Mouse (Mus musculus): ENCODE results near the gene Cc2d2b. TPM values are rescaled to one million over a fixed set of nuclear protein-coding genes. Genes with fewer than 3 reads are reported as not detected.

Gene Cc2d2b
- polyA plus RNA-seq, 1 experiment from 2014 or later = 0.26 TPM

GRCm38 (mm10) chr19:40736680-40737512 is 11.7 kb upstream of the Cc2d2b start:
- peak; percentile 94 for ATAC-seq (ENCODE audit: low FRiP score, low TSS enrichment)
- 14% methylated on average over 17 of the region's 17 CpGs for WGBS

DNA sequence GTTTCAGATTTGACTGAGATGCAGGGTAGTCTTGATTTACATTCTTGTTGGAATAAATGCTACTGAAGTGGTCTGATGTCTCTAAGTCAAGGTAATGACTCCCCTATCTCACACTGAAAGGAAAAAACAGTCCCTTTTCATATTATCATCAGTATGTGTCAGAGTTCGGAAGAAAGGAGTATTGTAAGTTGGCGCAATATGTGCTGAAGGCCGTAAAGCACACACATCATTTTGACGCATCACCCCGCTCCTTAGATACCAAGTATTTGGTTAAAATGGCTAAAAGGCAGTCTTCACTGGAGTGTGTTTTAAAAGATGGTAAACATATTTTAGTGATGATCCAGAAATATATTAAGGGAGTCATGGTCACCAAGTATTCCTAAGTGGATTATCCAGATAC is 10.9 kb upstream of the Cc2d2b start:
- Histone ChIP-seq H3K27ac (replicated peaks; ENCODE audit: low read depth, low read length) (peak overlapping the region; percentile 84), H3K4me3 (replicated peaks; ENCODE audit: low read depth, low read length) (no peak overlapping the region), H3K9me3 (ENCODE audit: control insufficient read depth, low read length) (no peaks in the 10 kb centered on the region), H3K4me2 (ENCODE audit: low read length) (peak overlapping the region; percentile 45), H3K4me1 (ENCODE audit: control insufficient read depth, insufficient read depth, low read length) (peaks cover 7% of the 10 kb centered on the region), H3K36me3 (ENCODE audit: control insufficient read depth, insufficient read depth, low read length) (no peaks in the 10 kb centered on the region), H3K9ac (replicated peaks; ENCODE audit: low read length) (no peak overlapping the region; the same call in 1 of the 2 replicates), H3K27me3 (ENCODE audit: control insufficient read depth, insufficient read depth, low read length) (no peaks in the 10 kb centered on the region)
- 74% methylated on average over 5 of the region's 5 CpGs for WGBS
- ATAC-seq (ENCODE audit: low FRiP score, low TSS enrichment) = no peak
- DNase-seq = peak; percentile 45

More at GRCm38 (mm10) chr19:40736680-40737512, 11.7 kb upstream of the Cc2d2b start:
- H3K27me3 ChIP-seq (ENCODE audit: control insufficient read depth, insufficient read depth, low read length) = no peaks in the 10 kb centered on the region
- peak overlapping the region; percentile 45 for H3K4me2 ChIP-seq (ENCODE audit: low read length)
- peak; percentile 94 for DNase-seq
- 0 out of 2 replicates have a peak overlapping the region, but pooled peaks have one; percentile 10 for H3K4me3 ChIP-seq (replicated peaks; ENCODE audit: low read depth, low read length)
- no peaks in the 10 kb centered on the region for H3K9me3 ChIP-seq (ENCODE audit: control insufficient read depth, low read length)
- peaks cover 7% of the 10 kb centered on the region for H3K4me1 ChIP-seq (ENCODE audit: control insufficient read depth, insufficient read depth, low read length)
- no peak overlapping the region; the same call in 1 of the 2 replicates for H3K9ac ChIP-seq (replicated peaks; ENCODE audit: low read length)
- H3K36me3 ChIP-seq (ENCODE audit: control insufficient read depth, insufficient read depth, low read length) = no peaks in the 10 kb centered on the region
- peak overlapping the region; percentile 84 for H3K27ac ChIP-seq (replicated peaks; ENCODE audit: low read depth, low read length)

GRCm38 (mm10) chr19:40738683-40739324 is 9.7 kb upstream of the Cc2d2b start:
- no peak overlapping the region for H3K9ac ChIP-seq (replicated peaks; ENCODE audit: low read length)
- H3K9me3 ChIP-seq (ENCODE audit: control insufficient read depth, low read length) = no peaks in the 10 kb centered on the region
- ATAC-seq (ENCODE audit: low FRiP score, low TSS enrichment) (no peak), DNase-seq (no peak)
- peaks cover 7% of the 10 kb centered on the region for H3K4me1 ChIP-seq (ENCODE audit: control insufficient read depth, insufficient read depth, low read length)
- no peak overlapping the region for H3K27ac ChIP-seq (replicated peaks; ENCODE audit: low read depth, low read length)
- no peaks in the 10 kb centered on the region for H3K36me3 ChIP-seq (ENCODE audit: control insufficient read depth, insufficient read depth, low read length)
- 92% methylated on average over 13 of the region's 13 CpGs for WGBS
- H3K27me3 ChIP-seq (ENCODE audit: control insufficient read depth, insufficient read depth, low read length) = no peaks in the 10 kb centered on the region
- no peak overlapping the region for H3K4me2 ChIP-seq (ENCODE audit: low read length)
- no peak overlapping the region for H3K4me3 ChIP-seq (replicated peaks; ENCODE audit: low read depth, low read length)

DNA sequence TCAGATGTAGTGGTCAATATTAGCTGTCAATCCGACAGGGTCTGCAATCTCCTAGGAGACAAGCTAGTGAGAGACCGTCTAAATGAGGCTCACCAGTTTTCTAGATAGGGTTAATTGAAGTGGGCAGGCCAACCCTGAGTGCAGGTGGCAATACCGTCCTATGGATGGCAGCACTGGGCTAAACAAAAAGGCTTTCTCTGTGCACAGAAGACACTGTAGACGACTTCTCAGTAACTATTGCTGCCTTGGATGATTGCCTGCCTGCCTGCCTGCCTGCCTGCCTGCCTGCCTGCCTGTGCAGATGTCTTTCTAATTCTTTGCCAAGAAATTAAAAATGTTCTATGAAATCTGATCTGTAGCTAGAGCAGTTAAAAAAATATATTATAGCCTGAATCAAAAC is 1.9 kb upstream of the Cc2d2b start:
- H3K4me1 ChIP-seq (ENCODE audit: control insufficient read depth, insufficient read depth, low read length) = no peaks in the 10 kb centered on the region
- no peaks in the 10 kb centered on the region for H3K9me3 ChIP-seq (ENCODE audit: control insufficient read depth, low read length)
- DNase-seq (no peak), ATAC-seq (ENCODE audit: low FRiP score, low TSS enrichment) (no peak)
- no peaks in the 10 kb centered on the region for H3K27me3 ChIP-seq (ENCODE audit: control insufficient read depth, insufficient read depth, low read length)
- no peak overlapping the region for H3K4me3 ChIP-seq (replicated peaks; ENCODE audit: low read depth, low read length)
- no peak overlapping the region for H3K27ac ChIP-seq (replicated peaks; ENCODE audit: low read depth, low read length)
- H3K9ac ChIP-seq (replicated peaks; ENCODE audit: low read length) = no peak overlapping the region
- no peak overlapping the region for H3K4me2 ChIP-seq (ENCODE audit: low read length)
- WGBS = 43% methylated on average over 4 of the region's 4 CpGs
- no peaks in the 10 kb centered on the region for H3K36me3 ChIP-seq (ENCODE audit: control insufficient read depth, insufficient read depth, low read length)

GRCm38 (mm10) chr19:40754311-40754710 is 5.8 kb downstream of the Cc2d2b start:
- DNase-seq (peak; percentile 61), ATAC-seq (ENCODE audit: low FRiP score, low TSS enrichment) (no peak)
- H3K4me2 ChIP-seq (ENCODE audit: low read length) = no peak overlapping the region
- no peaks in the 10 kb centered on the region for H3K36me3 ChIP-seq (ENCODE audit: control insufficient read depth, insufficient read depth, low read length)
- H3K4me1 ChIP-seq (ENCODE audit: control insufficient read depth, insufficient read depth, low read length) = no peaks in the 10 kb centered on the region
- no peaks in the 10 kb centered on the region for H3K9me3 ChIP-seq (ENCODE audit: control insufficient read depth, low read length)
- H3K4me3 ChIP-seq (replicated peaks; ENCODE audit: low read depth, low read length) = no peak overlapping the region
- no peaks in the 10 kb centered on the region for H3K27me3 ChIP-seq (ENCODE audit: control insufficient read depth, insufficient read depth, low read length)
- 72% methylated on average over 2 of the region's 2 CpGs for whole genome bisulfite sequencing
- no peak overlapping the region for H3K27ac ChIP-seq (replicated peaks; ENCODE audit: low read depth, low read length)
- H3K9ac ChIP-seq (replicated peaks; ENCODE audit: low read length) = no peak overlapping the region

DNA sequence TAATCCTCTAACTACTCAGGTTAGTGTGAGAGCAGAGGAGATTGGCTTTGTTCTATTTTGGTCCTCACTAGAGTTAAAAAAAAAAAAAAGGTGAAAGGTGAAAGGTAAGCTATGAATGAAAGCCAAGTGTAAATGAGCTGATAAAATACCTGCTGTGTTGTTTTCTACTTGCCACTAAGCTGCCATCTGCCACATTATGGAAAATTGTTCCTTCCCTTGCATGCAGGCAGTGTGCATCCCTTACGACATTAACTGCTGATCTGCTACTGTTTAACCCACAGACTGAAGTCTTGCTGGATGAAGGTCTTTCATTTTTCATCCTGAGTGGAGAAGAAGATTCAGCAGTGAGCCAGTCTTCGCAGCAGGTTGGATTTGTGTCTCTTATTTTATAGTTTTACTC is 11.5 kb downstream of the Cc2d2b start:
- H3K9ac ChIP-seq (replicated peaks; ENCODE audit: low read length) = no peak overlapping the region

DNA sequence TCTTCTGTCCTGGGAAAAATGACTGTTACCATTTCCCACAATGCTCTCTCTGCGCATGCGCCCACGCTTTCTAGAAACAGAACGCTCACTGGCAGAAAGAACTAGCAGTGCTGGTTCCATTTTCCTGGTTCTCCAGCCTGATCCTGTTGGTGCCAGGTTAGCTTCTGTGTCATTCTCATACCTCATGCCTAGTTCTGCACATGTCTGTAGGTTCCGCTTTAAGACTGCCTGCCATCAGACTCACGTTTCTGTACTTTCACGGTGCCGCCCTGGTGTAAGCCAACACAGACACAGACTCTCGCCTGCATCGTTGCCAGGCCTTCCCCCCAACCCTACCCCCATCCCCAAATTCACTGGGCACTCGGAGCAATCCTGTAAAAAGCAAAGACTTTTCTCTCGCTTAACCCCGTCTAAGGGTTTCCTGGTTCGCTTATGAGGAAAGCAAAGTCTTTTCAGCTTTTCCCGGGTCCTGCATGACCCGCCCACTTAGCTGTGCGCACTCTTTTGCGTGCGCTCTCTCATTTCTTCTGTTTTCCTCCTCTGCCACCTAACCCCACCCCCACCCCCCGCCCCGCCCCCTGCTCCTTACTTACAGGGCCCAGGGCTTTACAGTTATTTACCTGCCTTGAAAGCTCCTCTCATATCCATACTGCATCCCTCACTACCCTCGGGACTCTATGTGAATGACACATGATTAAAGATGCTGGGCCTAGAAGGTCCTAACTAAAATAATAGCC is 13.6 kb downstream of the Cc2d2b start:
- no peaks in the 10 kb centered on the region; the same call in 1 of the 2 replicates for H3K27me3 ChIP-seq (ENCODE audit: control insufficient read depth, insufficient read depth, low read length)
- H3K4me2 ChIP-seq (ENCODE audit: low read length) = peak overlapping the region; percentile 46
- no peaks in the 10 kb centered on the region for H3K36me3 ChIP-seq (ENCODE audit: control insufficient read depth, insufficient read depth, low read length)
- WGBS = 43% methylated on average over 22 of the region's 22 CpGs
- no peaks in the 10 kb centered on the region for H3K4me1 ChIP-seq (ENCODE audit: control insufficient read depth, insufficient read depth, low read length)
- DNase-seq = peak; percentile 40
- no peak overlapping the region for H3K27ac ChIP-seq (replicated peaks; ENCODE audit: low read depth, low read length)
- peak overlapping the region; percentile 25; the same call in 1 of the 2 replicates for H3K4me3 ChIP-seq (replicated peaks; ENCODE audit: low read depth, low read length)
- H3K9ac ChIP-seq (replicated peaks; ENCODE audit: low read length) = no peak overlapping the region; the same call in 1 of the 2 replicates
- no peaks in the 10 kb centered on the region for H3K9me3 ChIP-seq (ENCODE audit: control insufficient read depth, low read length)
- ATAC-seq (ENCODE audit: low FRiP score, low TSS enrichment) = no peak

More for the DNA sequence above, 11.5 kb downstream of the Cc2d2b start:
- Histone ChIP-seq H3K9me3 (ENCODE audit: control insufficient read depth, low read length) (no peaks in the 10 kb centered on the region), H3K27me3 (ENCODE audit: control insufficient read depth, insufficient read depth, low read length) (no peaks in the 10 kb centered on the region; the same call in 1 of the 2 replicates), H3K4me2 (ENCODE audit: low read length) (no peak overlapping the region), H3K27ac (replicated peaks; ENCODE audit: low read depth, low read length) (no peak overlapping the region), H3K4me1 (ENCODE audit: control insufficient read depth, insufficient read depth, low read length) (no peaks in the 10 kb centered on the region), H3K36me3 (ENCODE audit: control insufficient read depth, insufficient read depth, low read length) (no peaks in the 10 kb centered on the region), H3K4me3 (replicated peaks; ENCODE audit: low read depth, low read length) (no peak overlapping the region)
- DNase-seq (no peak), ATAC-seq (ENCODE audit: low FRiP score, low TSS enrichment) (no peak)
- WGBS = 86% methylated on average over 2 of the region's 2 CpGs

DNA sequence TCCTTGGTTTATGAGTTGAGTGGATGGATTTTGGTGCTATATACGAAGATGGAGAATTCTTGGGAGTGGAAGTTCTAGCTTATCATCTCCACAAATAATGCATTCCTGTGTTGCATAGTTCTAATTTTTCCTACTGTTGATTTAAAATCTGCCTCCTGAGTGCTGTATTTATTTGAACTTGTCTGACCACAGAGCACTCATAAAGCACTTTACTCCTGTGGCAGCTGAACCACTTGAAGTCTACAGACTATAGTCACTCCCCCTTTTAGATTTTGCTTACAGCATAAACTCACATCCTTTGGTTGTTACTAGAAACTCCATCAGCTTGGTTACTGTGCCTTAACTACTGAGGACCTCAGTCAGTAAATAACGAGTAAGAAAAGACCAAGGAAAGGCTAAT is 18.6 kb downstream of the Cc2d2b start:
- no peak overlapping the region for H3K4me2 ChIP-seq (ENCODE audit: low read length)
- H3K27me3 ChIP-seq (ENCODE audit: control insufficient read depth, insufficient read depth, low read length) = no peaks in the 10 kb centered on the region
- DNase-seq (no peak), ATAC-seq (ENCODE audit: low FRiP score, low TSS enrichment) (no peak)
- 91% methylated on average over 2 of the region's 2 CpGs for WGBS
- no peaks in the 10 kb centered on the region for H3K9me3 ChIP-seq (ENCODE audit: control insufficient read depth, low read length)
- no peaks in the 10 kb centered on the region for H3K36me3 ChIP-seq (ENCODE audit: control insufficient read depth, insufficient read depth, low read length)
- no peak overlapping the region for H3K9ac ChIP-seq (replicated peaks; ENCODE audit: low read length)
- H3K27ac ChIP-seq (replicated peaks; ENCODE audit: low read depth, low read length) = no peak overlapping the region
- H3K4me1 ChIP-seq (ENCODE audit: control insufficient read depth, insufficient read depth, low read length) = no peaks in the 10 kb centered on the region
- H3K4me3 ChIP-seq (replicated peaks; ENCODE audit: low read depth, low read length) = no peak overlapping the region

Data from midbrain, embryonic 14.5 days (tissue).